Mouse (Mus musculus) right cerebral cortex, postnatal 36 days (tissue): ENCODE data around the gene B3galnt1.

Experiments
- DNase-seq, 2 experiments: peaks; one replicate each; pipeline ENCODE4 v3.0.0; 2022; ENCODE audit warnings: low spot score in 2 of 2, mixed read lengths in 1 of 2

B3galnt1 gene

GRCm38 (mm10) chr3:69598261-69599165, at the start of gene B3galnt1:
Gene B3galnt1 (minus strand): TSS chr3:69598960.
- DNase-seq = peak; percentile 43 to 54

- no peak for DNase-seq
Measured at GRCm38 (mm10) chr3:69634521-69634920, 35.8 kb upstream of the B3galnt1 start.

GRCm38 (mm10) chr3:69633706-69634420, 35.1 kb upstream of the B3galnt1 start:
- DNase-seq = no peak

GRCm38 (mm10) chr3:69626963-69627590, 28.3 kb upstream of the B3galnt1 start:
- no peak for DNase-seq

- no peak for DNase-seq
Measured at GRCm38 (mm10) chr3:69626213-69626962, 27.6 kb upstream of the B3galnt1 start.

GRCm38 (mm10) chr3:69624182-69624581, 25.4 kb upstream of the B3galnt1 start:
- no peak for DNase-seq

GRCm38 (mm10) chr3:69607909-69608308, 9.1 kb upstream of the B3galnt1 start:
- no peak for DNase-seq

GRCm38 (mm10) chr3:69607468-69607867, 8.7 kb upstream of the B3galnt1 start:
- no peak for DNase-seq

GRCm38 (mm10) chr3:69606923-69607322, 8.2 kb upstream of the B3galnt1 start:
- no peak for DNase-seq

- DNase-seq = no peak
Measured at GRCm38 (mm10) chr3:69599166-69599500, 373 bp upstream of the B3galnt1 start.

GRCm38 (mm10) chr3:69597816-69598215, 944 bp downstream of the B3galnt1 start:
- no peak for DNase-seq

- no peak for DNase-seq
Measured at GRCm38 (mm10) chr3:69597211-69597610, 1.5 kb downstream of the B3galnt1 start.

- no peak for DNase-seq
Measured at GRCm38 (mm10) chr3:69596116-69596515, 2.6 kb downstream of the B3galnt1 start.

- peak in 1 of 2 experiments; percentile 18 for DNase-seq
Measured at GRCm38 (mm10) chr3:69594071-69594470, 4.7 kb downstream of the B3galnt1 start.

GRCm38 (mm10) chr3:69593426-69593825, 5.3 kb downstream of the B3galnt1 start:
- no peak for DNase-seq

- DNase-seq = no peak
Measured at GRCm38 (mm10) chr3:69588101-69588760, 10.5 kb downstream of the B3galnt1 start.

GRCm38 (mm10) chr3:69583798-69584197, 15.0 kb downstream of the B3galnt1 start:
- no peak for DNase-seq

- DNase-seq = no peak
Measured at GRCm38 (mm10) chr3:69578791-69579190, 20.0 kb downstream of the B3galnt1 start.

GRCm38 (mm10) chr3:69576715-69577114, 22.0 kb downstream of the B3galnt1 start:
- no peak for DNase-seq

GRCm38 (mm10) chr3:69575577-69575976, 23.2 kb downstream of the B3galnt1 start:
- DNase-seq = no peak

- DNase-seq = no peak
Measured at GRCm38 (mm10) chr3:69572561-69572960, 26.2 kb downstream of the B3galnt1 start.
